Comparison of ENCODE assay signal across 8 mouse cellular contexts in the genomic region with DNA sequence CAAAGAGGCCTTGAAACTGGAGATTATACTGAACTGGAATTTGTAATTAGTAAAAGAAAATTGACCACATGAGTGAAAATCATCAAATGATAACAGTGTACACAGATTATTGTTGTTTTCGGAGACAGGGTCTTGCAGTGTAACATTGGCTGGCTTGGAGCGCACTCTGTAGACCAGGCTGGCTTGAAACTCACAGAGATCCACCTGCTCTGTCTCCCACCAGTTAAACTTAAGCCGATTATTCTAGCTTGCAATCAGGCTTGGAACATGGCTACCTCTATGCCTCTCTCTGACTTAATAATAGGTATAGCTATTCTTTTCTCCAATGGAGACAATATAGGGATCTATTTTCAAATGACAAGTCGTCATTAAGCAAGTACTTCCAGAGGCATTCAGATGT. TPM values are rescaled to one million over a fixed set of nuclear protein-coding genes. Genes with fewer than 3 reads are reported as not detected.
A peak's percentile ranks its signal among the peaks of the same experiment; 100 is the strongest.
DNase-seq lines count a peak whose midpoint lies in the region; ATAC-seq and TF ChIP-seq lines count a peak whose summit lies in the region.

No protein-coding gene starts in this region.

- H3K27me3 ChIP-seq in heart, embryonic 14.5 days (ENCODE audit: control insufficient read depth, insufficient read depth, low read length), result no peaks in the 10 kb centered on the region
- no peaks in the 10 kb centered on the region for H3K27me3 ChIP-seq in stomach, embryonic 14.5 days (ENCODE audit: control insufficient read depth, insufficient read depth, low read length)
- H3K27me3 ChIP-seq in stomach, postnatal 0 days (ENCODE audit: control insufficient read depth, insufficient read depth, low read length), result no peaks in the 10 kb centered on the region
- no peaks in the 10 kb centered on the region for H3K27me3 ChIP-seq in limb, embryonic 14.5 days (ENCODE audit: control insufficient read depth, insufficient read depth, low read length)

- no peak for TF ChIP-seq CTCF in stomach, postnatal 0 days (IDR thresholded peaks at IDR 0.05; ENCODE audit: low read depth)

- WGBS in heart, embryonic 14.5 days, result 70% methylated on average over 4 of the region's 4 CpGs
- WGBS in stomach, embryonic 14.5 days, result 84% methylated on average over 4 of the region's 4 CpGs
- whole genome bisulfite sequencing in stomach, postnatal 0 days, result 75% methylated on average over 4 of the region's 4 CpGs
- WGBS in limb, embryonic 14.5 days, result 78% methylated on average over 4 of the region's 4 CpGs

- peaks cover 15 to 42% of the 10 kb centered on the region in 2 experiments for H3K4me1 ChIP-seq in heart, embryonic 14.5 days (ENCODE audit: control insufficient read depth in 2 of 2, insufficient read depth in 2 of 2, low read length in 2 of 2)
- 0 out of 2 replicates have a peak, but pooled peaks cover 10% of the 10 kb centered on the region for H3K4me1 ChIP-seq in stomach, embryonic 14.5 days (ENCODE audit: control insufficient read depth, insufficient read depth, low read length)
- 0 out of 2 replicates have a peak, but pooled peaks cover 3% of the 10 kb centered on the region for H3K4me1 ChIP-seq in stomach, postnatal 0 days (replicated peaks; ENCODE audit: control insufficient read depth, insufficient read depth)
- peaks cover 4% of the 10 kb centered on the region; the same call in 1 of the 2 replicates for H3K4me1 ChIP-seq in limb, embryonic 14.5 days (ENCODE audit: control insufficient read depth, insufficient read depth, low read length)

- H3K36me3 ChIP-seq in heart, embryonic 14.5 days (ENCODE audit: control insufficient read depth, insufficient read depth, low read length), result peaks cover 20% of the 10 kb centered on the region
- H3K36me3 ChIP-seq in stomach, embryonic 14.5 days (ENCODE audit: control insufficient read depth, insufficient read depth, low read length), result peaks cover 6% of the 10 kb centered on the region; the same call in 1 of the 2 replicates
- H3K36me3 ChIP-seq in stomach, postnatal 0 days (ENCODE audit: control insufficient read depth, insufficient read depth, low read length), result peaks cover under 1% of the 10 kb centered on the region; the same call in 1 of the 2 replicates
- H3K36me3 ChIP-seq in limb, embryonic 14.5 days (ENCODE audit: control insufficient read depth, insufficient read depth, low read length), result peaks cover 15% of the 10 kb centered on the region

- H3K27ac ChIP-seq in heart, embryonic 14.5 days (replicated peaks in 1 of 2; ENCODE audit: control insufficient read depth in 1 of 2, insufficient read depth in 1 of 2, low read depth in 2 of 2, low read length in 2 of 2), result peak overlapping the region; percentile 88 to 98
- H3K27ac ChIP-seq in stomach, embryonic 14.5 days (ENCODE audit: low read length), result no peak overlapping the region; the same call in 1 of the 2 replicates
- H3K27ac ChIP-seq in stomach, postnatal 0 days (replicated peaks), result no peak overlapping the region
- no peak overlapping the region for H3K27ac ChIP-seq in limb, embryonic 14.5 days (replicated peaks; ENCODE audit: low read depth, low read length)

- peak overlapping the region; percentile 97 for H3K9ac ChIP-seq in heart, embryonic 14.5 days (ENCODE audit: low read length)
- no peak overlapping the region for H3K9ac ChIP-seq in stomach, embryonic 14.5 days (replicated peaks; ENCODE audit: low read depth, low read length)
- H3K9ac ChIP-seq in stomach, postnatal 0 days (ENCODE audit: low read length), result no peak overlapping the region; the same call in 1 of the 2 replicates
- H3K9ac ChIP-seq in limb, embryonic 14.5 days (ENCODE audit: low read depth, low read length, severe bottlenecking), result no peak overlapping the region

- TF ChIP-seq EP300 in stomach, postnatal 0 days (optimal IDR thresholded peaks at IDR 0.05), result no peak

- TF ChIP-seq POLR2A in limb, embryonic 14.5 days (IDR thresholded peaks at IDR 0.05; ENCODE audit: borderline replicate concordance, extremely low read depth, insufficient read depth, insufficient read length), result no peak

- H3K4me3 ChIP-seq in heart, embryonic 14.5 days (ENCODE audit: control insufficient read depth in 1 of 2, insufficient read depth in 1 of 2, low read depth in 1 of 2, low read length in 2 of 2), result peak overlapping the region in 1 of 2 experiments; percentile 81; a peak in 1 of 4 replicates
- H3K4me3 ChIP-seq in stomach, embryonic 14.5 days (ENCODE audit: low read depth, low read length), result 0 out of 2 replicates have a peak overlapping the region, but pooled peaks have one; percentile 82
- H3K4me3 ChIP-seq in stomach, postnatal 0 days (ENCODE audit: low read depth, low read length), result no peak overlapping the region
- no peak overlapping the region for H3K4me3 ChIP-seq in limb, embryonic 14.5 days (replicated peaks; ENCODE audit: low read length)

- ATAC-seq in heart, embryonic 14.5 days (ENCODE audit: insufficient number of reproducible peaks, insufficient read depth, low FRiP score, low read depth), result no peak
- no peak for ATAC-seq in stomach, embryonic 14.5 days (ENCODE audit: insufficient number of reproducible peaks, insufficient read depth, low FRiP score, low read depth)
- ATAC-seq in stomach, postnatal 0 days (ENCODE audit: low FRiP score, low TSS enrichment), result no peak
- ATAC-seq in limb, embryonic 14.5 days (ENCODE audit: low FRiP score, low read depth), result no peak

- peak overlapping the region; percentile 82 for H3K4me2 ChIP-seq in heart, embryonic 14.5 days (ENCODE audit: low read length)
- H3K4me2 ChIP-seq in stomach, embryonic 14.5 days (replicated peaks; ENCODE audit: low read depth, low read length), result peak overlapping the region; percentile 60
- no peak overlapping the region; the same call in 1 of the 2 replicates for H3K4me2 ChIP-seq in stomach, postnatal 0 days (replicated peaks; ENCODE audit: low read depth)
- H3K4me2 ChIP-seq in limb, embryonic 14.5 days (replicated peaks; ENCODE audit: low read depth, low read length, severe bottlenecking), result peak overlapping the region; percentile 77

- peaks cover 8% of the 10 kb centered on the region for H3K9me3 ChIP-seq in heart, embryonic 14.5 days (ENCODE audit: control insufficient read depth, low read length)
- no peaks in the 10 kb centered on the region; the same call in 1 of the 2 replicates for H3K9me3 ChIP-seq in stomach, embryonic 14.5 days (ENCODE audit: control insufficient read depth, low read depth, low read length)
- no peaks in the 10 kb centered on the region for H3K9me3 ChIP-seq in stomach, postnatal 0 days (ENCODE audit: control insufficient read depth, low read length)
- H3K9me3 ChIP-seq in limb, embryonic 14.5 days (ENCODE audit: control insufficient read depth, low read length), result no peaks in the 10 kb centered on the region

- DNase-seq in heart, postnatal 4 days, result no peak
- no peak for DNase-seq in stomach, postnatal 0 days (ENCODE audit: low spot score)
- no peak for DNase-seq in limb, embryonic 14.5 days (ENCODE audit: low spot score)
- no peak for DNase-seq in gastrocnemius, postnatal 10 days
- DNase-seq in urinary bladder, postnatal 36 days (ENCODE audit: low spot score in 2 of 2), result no peak
- no peak for DNase-seq in cerebellum, postnatal 10 days

RNA-seq across cellular contexts. Expression of a gene that starts 1.4 kb away (rescaled TPM):
- 23.7 and 27.4 TPM in 2 replicates for polyA plus RNA-seq in heart, embryonic 14.5 days (2014; fragmentation: Nextera tagmentation; extraction: Ambion mirVana)
- total RNA-seq in heart, postnatal 4 days (2021), result 10 to 100 TPM; 83.8 to 87.0 TPM
- 21.6 and 25.0 TPM in 2 replicates for polyA plus RNA-seq in stomach, embryonic 14.5 days (2014; fragmentation: Nextera tagmentation; extraction: Ambion mirVana)
- 3.7 and 5.3 TPM in 2 replicates for polyA plus RNA-seq in stomach, postnatal 0 days (2015; fragmentation: Nextera tagmentation; extraction: Ambion mirVana)
- polyA plus RNA-seq in limb, embryonic 14.5 days (2012; rRNA removed), result 23.8 and 25.4 TPM in 2 replicates
- polyA plus RNA-seq in limb, embryonic 14.5 days (2014; fragmentation: Nextera tagmentation; extraction: Ambion mirVana), result 26.2 and 26.8 TPM in 2 replicates
- 10 to 100 TPM; 63.5 to 67.4 TPM for total RNA-seq in gastrocnemius, postnatal 10 days (2021)

RNA-seq across cellular contexts. Expression of a gene that starts 28.5 kb away (rescaled TPM):
- 8.0 and 8.6 TPM in 2 replicates for polyA plus RNA-seq in heart, embryonic 14.5 days (2014; fragmentation: Nextera tagmentation; extraction: Ambion mirVana)
- 1 to 10 TPM; 6.5 to 7.1 TPM for total RNA-seq in heart, postnatal 4 days (2021)
- polyA plus RNA-seq in stomach, embryonic 14.5 days (2014; fragmentation: Nextera tagmentation; extraction: Ambion mirVana), result 12.0 and 13.3 TPM in 2 replicates
- polyA plus RNA-seq in stomach, postnatal 0 days (2015; fragmentation: Nextera tagmentation; extraction: Ambion mirVana), result 2.8 and 3.1 TPM in 2 replicates
- 8.1 and 11.0 TPM in 2 replicates for polyA plus RNA-seq in limb, embryonic 14.5 days (2012; rRNA removed)
- polyA plus RNA-seq in limb, embryonic 14.5 days (2014; fragmentation: Nextera tagmentation; extraction: Ambion mirVana), result 10.5 and 13.7 TPM in 2 replicates
- total RNA-seq in gastrocnemius, postnatal 10 days (2021), result 1 to 10 TPM; 5.9 to 9.2 TPM

Comparison
In these comparisons a context has a peak if more than half of its experiments do, and no peak if none do; other contexts are left out.
1. H3K27ac ChIP-seq: peak in heart, embryonic 14.5 days (2 of 2); none in stomach, embryonic 14.5 days (single experiment), stomach, postnatal 0 days (single experiment) and limb, embryonic 14.5 days (single experiment).